Mouse (Mus musculus) cerebellum, postnatal 25 days (tissue): Measurements from ENCODE around the gene H2-M10.6.

Experiments
- DNase-seq, 2 experiments: peaks; one replicate each; pipeline ENCODE4 v3.0.0; 2021; ENCODE audit warnings: mixed read lengths in 2 of 2

Gene H2-M10.6

GRCm38 (mm10) chr17:36843696-36844095, 31.7 kb downstream of the H2-M10.6 start:
- no peak for DNase-seq

GRCm38 (mm10) chr17:36844286-36844719, 32.3 kb downstream of the H2-M10.6 start:
- no peak for DNase-seq

- DNase-seq, result no peak
Observed at GRCm38 (mm10) chr17:36844725-36845124, 32.8 kb downstream of the H2-M10.6 start.

- DNase-seq, result no peak
Observed at GRCm38 (mm10) chr17:36848911-36849310, 36.9 kb downstream of the H2-M10.6 start.

- DNase-seq, result no peak
Observed at GRCm38 (mm10) chr17:36849992-36850391, 38.0 kb downstream of the H2-M10.6 start.

GRCm38 (mm10) chr17:36851200-36851599, 39.2 kb downstream of the H2-M10.6 start:
- DNase-seq, result no peak

- no peak for DNase-seq
Observed at GRCm38 (mm10) chr17:36851627-36852026, 39.7 kb downstream of the H2-M10.6 start.

- no peak for DNase-seq
Observed at GRCm38 (mm10) chr17:36855484-36855883, 43.5 kb downstream of the H2-M10.6 start.

GRCm38 (mm10) chr17:36856236-36856635, 44.3 kb downstream of the H2-M10.6 start:
- DNase-seq, result no peak

GRCm38 (mm10) chr17:36858181-36858580, 46.2 kb downstream of the H2-M10.6 start:
- DNase-seq, result no peak

- no peak for DNase-seq
Observed at GRCm38 (mm10) chr17:36861680-36862079, 49.7 kb downstream of the H2-M10.6 start.
